Mouse (Mus musculus) forebrain, embryonic 11.5 days (tissue): ENCODE measurements at regions not wholly inside any gene's neighbourhood (a gene's known extent, or its start where the extent isn't known, plus 50 kb on each side); places are given as distances from the start of the nearest gene placed in this dataset.
"Not testable (repeated sequence)": the region's sequence is repeated elsewhere in the genome, so short reads cannot be mapped to it uniquely, and the experiment has no call there.

Experiments
- ATAC-seq: fragments of 200-750 bp; cut with Nextera tagmentation; replicated peaks from 2 replicates; pipeline ENCODE4 v1.8.0; 2017; ENCODE audit warnings: moderate TSS enrichment; ENCODE audit not compliant: low FRiP score
- DNase-seq: peaks from one replicate; pipeline ENCODE4 v3.0.0-alpha.2; 2017; ENCODE audit warnings: low spot score
- H3K27ac ChIP-seq: fragments of 300-500 bp; sonication (generic); 2 replicates; pipeline ENCODE4 v1.5.1; 2014; ENCODE audit warnings: low read depth, low read length
- H3K27me3 ChIP-seq: fragments of 300-500 bp; sonication (generic); 2 replicates; pipeline ENCODE4 v1.6.1; 2014; ENCODE audit warnings: mild to moderate bottlenecking, low read length, mixed read lengths; ENCODE audit not compliant: control insufficient read depth, insufficient read depth
- H3K36me3 ChIP-seq: fragments of 300-500 bp; sonication (generic); 2 replicates; pipeline ENCODE4 v1.6.1; 2014; ENCODE audit warnings: mild to moderate bottlenecking, low read length, moderate library complexity, mixed read lengths; ENCODE audit not compliant: control insufficient read depth, insufficient read depth
- H3K4me1 ChIP-seq: fragments of 300-500 bp; sonication (generic); replicated peaks from 2 replicates; pipeline ENCODE4 v1.6.1; 2014; ENCODE audit warnings: low read length, mixed read lengths; ENCODE audit not compliant: control insufficient read depth, insufficient read depth
- H3K4me2 ChIP-seq: fragments of 300-500 bp; sonication (generic); 2 replicates; pipeline ENCODE4 v1.6.1; 2014; ENCODE audit warnings: low read depth, mild to moderate bottlenecking, low read length, moderate library complexity, mixed read lengths; ENCODE audit not compliant: severe bottlenecking
- H3K4me3 ChIP-seq: fragments of 300-500 bp; sonication (generic); 2 replicates; pipeline ENCODE4 v1.5.1; 2014; ENCODE audit warnings: low read depth, low read length
- H3K9ac ChIP-seq: fragments of 300-500 bp; sonication (generic); 2 replicates; pipeline ENCODE4 v1.6.1; 2014; ENCODE audit warnings: low read length
- H3K9me3 ChIP-seq: fragments of 300-500 bp; sonication (generic); 2 replicates; pipeline ENCODE4 v1.6.1; 2016; ENCODE audit warnings: low read length, mixed read lengths; ENCODE audit not compliant: control insufficient read depth
- WGBS: fragments of 180-500 bp; shearing (Covaris S2); extraction: QIAGEN DNeasy Blood & Tissue Kit; methylation state at CpG from one replicate; pipeline ENCODE4 v1.1.7; 2014; 5-methylcytosine and 5-hydroxymethylcytosine counted together

DNA sequence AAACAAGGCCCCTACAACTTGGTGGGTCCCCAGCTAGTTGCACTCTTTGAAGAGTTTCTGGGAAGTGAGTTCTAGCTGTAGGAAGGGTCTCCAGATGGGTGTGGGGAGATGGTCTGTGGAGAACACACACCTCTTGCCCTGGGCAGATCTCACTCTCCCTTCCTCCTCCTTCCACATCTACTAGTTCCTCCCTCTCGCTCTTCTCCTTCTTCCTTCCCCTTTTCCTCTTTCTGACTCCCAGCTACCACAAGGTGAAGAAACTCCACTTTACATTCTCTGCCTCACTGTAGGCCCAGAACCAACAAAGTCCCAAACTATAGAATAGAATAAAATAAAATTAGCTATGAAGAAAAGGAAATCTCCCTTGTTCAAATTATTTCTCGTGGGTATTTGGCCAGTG lies 311.0 kb upstream of the Ercc4 start:
- H3K4me3 ChIP-seq, result no peak overlapping the region
- no peak overlapping the region for H3K4me2 ChIP-seq
- DNase-seq (no peak), ATAC-seq (no peak)
- H3K36me3 ChIP-seq, result no peaks in the 10 kb centered on the region
- no peaks in the 10 kb centered on the region for H3K27me3 ChIP-seq
- H3K4me1 ChIP-seq, result no peaks in the 10 kb centered on the region
- no peak overlapping the region for H3K9ac ChIP-seq
- no peak overlapping the region for H3K27ac ChIP-seq
- WGBS, result 90% methylated on average over 2 of the region's 2 CpGs
- H3K9me3 ChIP-seq, result no peaks in the 10 kb centered on the region

- Histone ChIP-seq H3K9ac (no peak overlapping the region), H3K4me3 (no peak overlapping the region), H3K27me3 (no peaks in the 10 kb centered on the region), H3K36me3 (no peaks in the 10 kb centered on the region), H3K4me2 (no peak overlapping the region), H3K9me3 (no peaks in the 10 kb centered on the region), H3K4me1 (no peaks in the 10 kb centered on the region), H3K27ac (no peak overlapping the region)
- ATAC-seq (no peak), DNase-seq (no peak)
- WGBS, result 79% methylated on average over 1 of the region's 1 CpGs
Observed at GRCm38 (mm10) chr16:12800181-12800580, 309.3 kb upstream of the Ercc4 start.

GRCm38 (mm10) chr16:12802651-12803050 lies 306.8 kb upstream of the Ercc4 start:
- H3K27ac ChIP-seq, result no peak overlapping the region

DNA sequence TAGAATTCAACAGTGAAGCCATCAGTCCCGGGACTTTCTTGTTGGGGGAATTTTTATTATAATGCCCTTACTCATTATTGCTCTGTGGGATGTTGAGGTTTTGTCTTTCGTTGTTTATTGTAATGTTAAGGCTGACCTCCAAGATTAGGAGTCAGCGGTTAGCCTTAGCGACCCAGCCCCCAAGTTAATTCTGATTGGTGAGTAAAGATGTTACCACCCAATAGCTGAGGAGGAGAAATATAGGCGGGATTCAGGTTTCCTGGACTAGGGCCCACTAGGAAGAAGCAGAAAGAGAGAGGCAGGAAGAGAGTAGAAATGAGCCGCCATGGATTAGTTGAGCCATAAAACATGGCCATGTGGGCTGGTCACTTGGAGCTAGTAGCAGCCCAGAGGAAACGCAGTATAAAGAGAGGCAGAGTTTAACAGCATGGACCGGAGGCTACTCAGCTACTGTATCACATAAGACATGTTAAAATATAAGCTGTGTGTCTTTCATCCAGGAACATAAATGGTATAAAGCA lies 302.1 kb upstream of the Ercc4 start:
- no peaks in the 10 kb centered on the region for H3K27me3 ChIP-seq
- H3K36me3 ChIP-seq, result no peaks in the 10 kb centered on the region
- H3K9me3 ChIP-seq, result no peaks in the 10 kb centered on the region
- no peak for ATAC-seq
- H3K9ac ChIP-seq, result no peak overlapping the region
- H3K27ac ChIP-seq, result no peak overlapping the region
- H3K4me3 ChIP-seq, result no peak overlapping the region
- no peak overlapping the region for H3K4me2 ChIP-seq
- 50% methylated on average over 8 of the region's 8 CpGs for WGBS
- no peak for DNase-seq
- H3K4me1 ChIP-seq, result no peaks in the 10 kb centered on the region

More at GRCm38 (mm10) chr16:12802651-12803050, 306.8 kb upstream of the Ercc4 start:
- ATAC-seq (no peak), DNase-seq (no peak)
- H3K4me2 ChIP-seq, result no peak overlapping the region
- no peaks in the 10 kb centered on the region for H3K27me3 ChIP-seq
- H3K36me3 ChIP-seq, result no peaks in the 10 kb centered on the region
- 82% methylated on average over 1 of the region's 1 CpGs for WGBS
- H3K4me1 ChIP-seq, result no peaks in the 10 kb centered on the region
- H3K4me3 ChIP-seq, result no peak overlapping the region
- no peak overlapping the region for H3K9ac ChIP-seq
- H3K9me3 ChIP-seq, result no peaks in the 10 kb centered on the region

DNA sequence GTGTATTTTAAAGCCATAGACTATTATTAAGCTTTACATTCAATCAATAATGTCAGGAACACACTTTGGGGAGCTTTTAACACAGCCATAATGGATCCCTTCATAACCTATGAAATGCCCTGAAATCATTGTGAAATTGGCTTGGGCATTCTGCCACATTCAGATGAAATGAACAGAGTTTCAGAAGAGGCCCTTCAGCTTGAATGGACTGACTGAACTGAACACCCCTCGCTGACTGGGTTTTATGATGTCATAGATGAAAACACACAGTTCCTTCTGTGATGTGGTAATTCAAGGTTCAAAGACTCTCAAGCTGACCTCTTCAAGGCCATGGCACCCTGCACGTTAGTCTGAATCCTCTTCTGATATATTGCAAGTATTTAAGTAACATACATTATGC lies 298.4 kb upstream of the Ercc4 start:
- Histone ChIP-seq H3K9me3 (no peaks in the 10 kb centered on the region), H3K27ac (no peak overlapping the region), H3K27me3 (no peaks in the 10 kb centered on the region), H3K4me3 (no peak overlapping the region), H3K9ac (no peak overlapping the region), H3K36me3 (no peaks in the 10 kb centered on the region), H3K4me2 (no peak overlapping the region), H3K4me1 (no peaks in the 10 kb centered on the region)
- WGBS, result 75% methylated on average over 2 of the region's 2 CpGs
- DNase-seq, result no peak
- no peak for ATAC-seq

GRCm38 (mm10) chr16:12824646-12825045 lies 284.8 kb upstream of the Ercc4 start:
- Histone ChIP-seq H3K36me3 (no peaks in the 10 kb centered on the region), H3K9ac (no peak overlapping the region), H3K4me3 (no peak overlapping the region), H3K4me2 (no peak overlapping the region), H3K27ac (no peak overlapping the region), H3K4me1 (no peaks in the 10 kb centered on the region), H3K9me3 (no peaks in the 10 kb centered on the region), H3K27me3 (no peaks in the 10 kb centered on the region)
- ATAC-seq, result no peak
- 92% methylated on average over 6 of the region's 6 CpGs for WGBS
- DNase-seq, result no peak

DNA sequence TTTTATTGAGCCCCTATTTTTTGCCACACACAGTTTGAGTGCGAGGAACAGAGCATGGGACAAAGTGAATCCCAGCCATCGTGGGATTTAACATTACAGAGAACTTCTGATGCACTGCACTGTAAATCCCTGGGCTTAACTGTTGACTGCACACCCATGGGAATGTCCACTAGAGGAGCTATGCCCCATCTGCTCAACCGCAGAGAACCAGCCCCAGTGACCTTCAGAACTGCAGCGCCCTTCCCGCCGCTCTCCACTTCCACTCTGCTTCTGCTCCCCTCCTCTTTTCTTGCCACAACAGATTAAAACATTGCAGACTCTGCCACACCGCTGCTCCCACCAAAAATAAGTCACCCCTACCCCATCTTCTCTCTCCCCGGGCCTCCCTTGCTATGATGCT lies 283.3 kb upstream of the Ercc4 start:
- Histone ChIP-seq H3K27ac (no peak overlapping the region), H3K4me3 (no peak overlapping the region), H3K36me3 (no peaks in the 10 kb centered on the region), H3K9me3 (no peaks in the 10 kb centered on the region), H3K27me3 (no peaks in the 10 kb centered on the region), H3K9ac (no peak overlapping the region), H3K4me2 (no peak overlapping the region), H3K4me1 (no peaks in the 10 kb centered on the region)
- DNase-seq (no peak), ATAC-seq (no peak)
- WGBS, result 64% methylated on average over 8 of the region's 8 CpGs

DNA sequence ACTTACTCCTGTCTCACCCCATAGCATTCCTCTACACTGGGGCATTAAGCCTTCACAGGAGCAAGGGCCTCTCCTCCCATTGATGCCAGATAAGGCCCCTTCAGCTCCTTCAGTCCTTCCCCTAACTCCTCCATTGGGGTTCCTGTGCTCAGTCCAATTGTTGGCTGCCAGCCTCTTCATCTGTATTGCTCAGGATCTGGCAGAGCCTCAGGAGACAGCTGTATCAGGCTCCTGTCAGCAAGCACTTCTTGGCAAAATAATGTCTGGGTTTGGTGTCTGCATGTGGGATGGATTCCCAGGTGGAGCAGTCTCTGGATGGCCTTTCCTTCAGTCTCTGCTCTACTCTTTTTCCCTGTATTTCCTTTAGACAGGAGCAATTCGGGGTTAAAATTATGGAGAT lies 278.2 kb upstream of the Ercc4 start:
- WGBS, result 50% methylated on average over 1 of the region's 1 CpGs

GRCm38 (mm10) chr16:12856356-12856755 lies 253.1 kb upstream of the Ercc4 start:
- ATAC-seq, result no peak

More for the DNA sequence above, 278.2 kb upstream of the Ercc4 start:
- not testable (repeated sequence) for H3K9ac ChIP-seq, DNase-seq, H3K36me3 ChIP-seq, ATAC-seq, H3K27ac ChIP-seq, H3K4me3 ChIP-seq, H3K9me3 ChIP-seq, H3K4me1 ChIP-seq, H3K27me3 ChIP-seq, H3K4me2 ChIP-seq

More at GRCm38 (mm10) chr16:12856356-12856755, 253.1 kb upstream of the Ercc4 start:
- no peak for DNase-seq
- Histone ChIP-seq H3K27me3 (no peaks in the 10 kb centered on the region), H3K4me2 (no peak overlapping the region), H3K9me3 (no peaks in the 10 kb centered on the region), H3K36me3 (no peaks in the 10 kb centered on the region), H3K4me1 (no peaks in the 10 kb centered on the region), H3K27ac (no peak overlapping the region), H3K4me3 (no peak overlapping the region), H3K9ac (no peak overlapping the region)
- 60% methylated on average over 1 of the region's 1 CpGs for WGBS
